28 mouse cellular contexts compared by ENCODE assay signal in genomic region chr2:135606306-135606705, GRCm38 (mm10). TPM values are rescaled to one million over a fixed set of nuclear protein-coding genes. Genes with fewer than 3 reads are reported as not detected.
DNase-seq lines count a peak whose midpoint lies in the region; ATAC-seq lines count a peak whose summit lies in the region.
"Had no signal": no experiment of that assay in that cellular context is flagged by ENCODE, and none has a peak within 500 bp of the region (broad histone marks: within the 10 kb centered on the region; RNA-seq: fewer than 3 reads in every experiment).

No protein-coding gene starts in this region.

- no peak overlapping the region for H3K27ac ChIP-seq in embryonic facial prominence, embryonic 11.5 days (replicated peaks; ENCODE audit: low read depth, low read length)
- H3K27ac ChIP-seq in embryonic facial prominence, embryonic 10.5 days (replicated peaks), result no peak overlapping the region
- H3K27ac ChIP-seq: heart, embryonic 13.5 days; kidney, embryonic 15.5 days; liver, embryonic 15.5 days; lung, embryonic 15.5 days; midbrain, embryonic 12.5 days; neural tube, embryonic 13.5 days had no signal

- peak; percentile 38 for DNase-seq in embryonic facial prominence, embryonic 11.5 days (ENCODE audit: low spot score)
- DNase-seq in embryonic facial prominence, embryonic 10.5 days (ENCODE audit: low spot score), result no peak
- DNase-seq in 3T3-L1 (ENCODE audit: low read depth, low spot score) (peak; percentile 56), R1 (ENCODE audit: low read depth, low spot score) (peak; percentile 21)
- peak; percentile 20 for DNase-seq in embryo, embryonic 11.5 days (ENCODE audit: low read depth, low spot score)
- DNase-seq in right cerebral cortex, postnatal 14 days, result no peak
- DNase-seq in gastrocnemius, adult 18-20 months (ENCODE audit: low spot score), result no peak
- DNase-seq: adrenal gland, postnatal 10 days; cerebellum, adult 8-10 months; cerebellum, postnatal 36 days; gastrocnemius, postnatal 10 days; heart, postnatal 10 days; kidney, adult 18-20 months; kidney, postnatal 4 days; left cerebral cortex, postnatal 4 days; right cerebral cortex, postnatal 25 days; thymus, adult 2 months; thymus, postnatal 4 days had no signal

- no peak overlapping the region for H3K4me3 ChIP-seq in embryonic facial prominence, embryonic 11.5 days (ENCODE audit: low read depth, low read length)
- H3K4me3 ChIP-seq in embryonic facial prominence, embryonic 10.5 days, result no peak overlapping the region
- H3K4me3 ChIP-seq: erythroblast, embryonic 14.5 days; heart, embryonic 13.5 days; kidney, embryonic 15.5 days; liver, embryonic 15.5 days; lung, embryonic 15.5 days; midbrain, embryonic 12.5 days; neural tube, embryonic 13.5 days had no signal

- no peaks in the 10 kb centered on the region for H3K36me3 ChIP-seq in embryonic facial prominence, embryonic 11.5 days (replicated peaks; ENCODE audit: control insufficient read depth, insufficient read depth, low read depth, low read length)
- H3K36me3 ChIP-seq in embryonic facial prominence, embryonic 10.5 days (replicated peaks), result no peaks in the 10 kb centered on the region
- H3K36me3 ChIP-seq: heart, embryonic 13.5 days; kidney, embryonic 15.5 days; liver, embryonic 15.5 days; lung, embryonic 15.5 days; midbrain, embryonic 12.5 days; neural tube, embryonic 13.5 days had no signal

- no peak overlapping the region for H3K4me2 ChIP-seq in embryonic facial prominence, embryonic 11.5 days (ENCODE audit: low read depth, low read length)
- H3K4me2 ChIP-seq: heart, embryonic 13.5 days; kidney, embryonic 15.5 days; liver, embryonic 15.5 days; lung, embryonic 15.5 days; midbrain, embryonic 12.5 days; neural tube, embryonic 13.5 days had no signal

- no peaks in the 10 kb centered on the region for H3K27me3 ChIP-seq in embryonic facial prominence, embryonic 11.5 days (ENCODE audit: control insufficient read depth, insufficient read depth, low read length)
- H3K27me3 ChIP-seq in embryonic facial prominence, embryonic 10.5 days (replicated peaks; ENCODE audit: low read depth, poor library complexity, severe bottlenecking), result no peaks in the 10 kb centered on the region
- H3K27me3 ChIP-seq: heart, embryonic 13.5 days; kidney, embryonic 15.5 days; liver, embryonic 15.5 days; lung, embryonic 15.5 days; midbrain, embryonic 12.5 days; neural tube, embryonic 13.5 days had no signal

- no peak overlapping the region for H3K9ac ChIP-seq in embryonic facial prominence, embryonic 11.5 days (replicated peaks; ENCODE audit: low read length)
- H3K9ac ChIP-seq: heart, embryonic 13.5 days; kidney, embryonic 15.5 days; liver, embryonic 15.5 days; lung, embryonic 15.5 days; midbrain, embryonic 12.5 days; neural tube, embryonic 13.5 days had no signal

- ATAC-seq in embryonic facial prominence, embryonic 11.5 days (replicated peaks; ENCODE audit: insufficient number of reproducible peaks, low FRiP score, low TSS enrichment, low read depth), result no peak
- ATAC-seq in monocyte, adult 5-6 weeks (replicated peaks; ENCODE audit: insufficient number of reproducible peaks, low FRiP score, low TSS enrichment, poor library complexity, severe bottlenecking), result no peak
- ATAC-seq: forebrain, embryonic 16.5 days; hindbrain, embryonic 16.5 days had no signal

- no peaks in the 10 kb centered on the region for H3K4me1 ChIP-seq in embryonic facial prominence, embryonic 11.5 days (ENCODE audit: control insufficient read depth, insufficient read depth, low read length)
- no peaks in the 10 kb centered on the region for H3K4me1 ChIP-seq in embryonic facial prominence, embryonic 10.5 days
- H3K4me1 ChIP-seq: heart, embryonic 13.5 days; kidney, embryonic 15.5 days; liver, embryonic 15.5 days; lung, embryonic 15.5 days; midbrain, embryonic 12.5 days; neural tube, embryonic 13.5 days had no signal

- H3K9me3 ChIP-seq in embryonic facial prominence, embryonic 11.5 days (replicated peaks; ENCODE audit: control insufficient read depth, low read length), result no peaks in the 10 kb centered on the region
- no peaks in the 10 kb centered on the region for H3K9me3 ChIP-seq in embryonic facial prominence, embryonic 10.5 days
- H3K9me3 ChIP-seq: heart, embryonic 13.5 days; liver, embryonic 15.5 days; lung, embryonic 15.5 days; midbrain, embryonic 12.5 days; neural tube, embryonic 13.5 days had no signal

RNA-seq across cellular contexts. Expression of gene Plcb4, which starts 52.5 kb away (rescaled TPM):
- 11.0 and 12.0 TPM in 2 replicates for polyA plus RNA-seq in embryonic facial prominence, embryonic 11.5 days (2014; fragmentation: Nextera tagmentation; extraction: Ambion mirVana)
- 13.2 and 16.1 TPM in 2 replicates for polyA plus RNA-seq in embryonic facial prominence, embryonic 10.5 days (2016; fragmentation: Nextera tagmentation; extraction: Ambion mirVana)
- total RNA-seq in monocyte, adult 5-6 weeks (2017), result 8.3 to 25.7 TPM (median 22.9 TPM) in 3 replicates
- 10 to 100 TPM; 14.2 to 18.7 TPM for total RNA-seq in gastrocnemius, adult 18-20 months (2021)
- polyA plus RNA-seq: erythroblast, embryonic 14.5 days had no signal

Comparison
In these comparisons a context has a peak if more than half of its experiments do, and no peak if none do; other contexts are left out.
1. DNase-seq: peak in embryonic facial prominence, embryonic 11.5 days (single experiment), 3T3-L1 (single experiment), R1 (single experiment) and embryo, embryonic 11.5 days (single experiment); none in embryonic facial prominence, embryonic 10.5 days (single experiment), right cerebral cortex, postnatal 14 days (single experiment) and gastrocnemius, adult 18-20 months (single experiment).